Mouse (Mus musculus) bone marrow, adult 2 months (tissue): ENCODE results near the gene Wfdc3.

Source experiments
- CTCF ChIP-seq: fragments of 200-500 bp; IDR thresholded peaks from 2 replicates; pipeline ENCODE4 v1.5.1; 2011; ENCODE audit warnings: low read length, control low read depth; ENCODE audit not compliant: control insufficient read depth, insufficient read depth
- POLR2A ChIP-seq: fragments of 200-500 bp; IDR thresholded peaks from 2 replicates; pipeline ENCODE4 v1.6.1; 2011; ENCODE audit warnings: low read depth, mild to moderate bottlenecking, control low read depth, low read length, borderline replicate concordance; ENCODE audit not compliant: control insufficient read depth

DNA sequence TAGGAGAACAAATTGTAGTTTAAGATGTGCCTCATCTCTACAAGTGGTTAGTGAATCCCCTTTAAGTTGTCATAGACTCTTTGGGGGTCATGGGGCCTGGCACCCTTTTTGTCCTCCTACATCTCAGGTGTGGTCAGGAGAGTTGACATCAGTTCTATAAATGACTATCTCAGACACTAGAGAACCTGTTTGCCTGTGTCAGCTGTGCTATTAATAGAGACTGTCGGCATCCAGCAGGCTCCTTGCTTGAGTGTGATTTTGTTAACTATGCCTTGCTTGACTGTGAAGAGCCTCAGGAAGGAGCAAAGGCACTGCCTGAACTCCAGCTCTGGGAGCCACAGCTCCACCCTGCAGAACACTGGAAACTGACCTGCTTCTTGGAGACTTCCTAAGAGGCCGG lies 9.1 kb upstream of the Wfdc3 start:
- no peak for TF ChIP-seq CTCF
- TF ChIP-seq POLR2A = no peak
